Mouse (Mus musculus): ENCODE results near the gene Gm10840.
"Not testable (repeated sequence)": the region's sequence is repeated elsewhere in the genome, so short reads cannot be mapped to it uniquely, and the experiment has no call there.

The Gm10840 gene

GRCm38 (mm10) chr11:106198277-106198676, 37.6 kb downstream of the Gm10840 start:
- no peak for DNase-seq (ENCODE audit: low spot score)

DNA sequence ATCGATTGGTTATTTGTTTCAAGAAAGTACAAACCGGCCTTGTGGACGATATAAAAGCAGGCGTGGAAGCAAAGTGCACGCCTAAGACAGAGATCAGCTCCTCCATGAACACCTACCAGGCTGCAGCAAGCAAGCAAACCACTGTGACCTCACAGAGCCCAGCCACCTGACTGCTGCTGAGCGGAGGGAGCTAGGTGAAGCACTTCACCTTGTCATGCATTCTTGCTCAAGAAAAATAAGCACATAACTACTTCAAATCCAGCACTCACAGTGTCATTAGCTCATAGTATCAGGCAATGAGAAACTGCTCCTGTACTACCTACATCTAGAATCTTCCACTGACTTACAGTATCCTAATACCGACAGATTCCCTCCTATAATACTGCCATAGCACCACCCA, 39.3 kb downstream of the Gm10840 start:
- not testable (repeated sequence) for DNase-seq (ENCODE audit: low spot score)

- DNase-seq (ENCODE audit: low spot score) = no peak
Observed at GRCm38 (mm10) chr11:106200756-106201155, 40.1 kb downstream of the Gm10840 start.

- DNase-seq (ENCODE audit: low spot score) = no peak
Observed at GRCm38 (mm10) chr11:106201337-106202122, 40.9 kb downstream of the Gm10840 start.

- DNase-seq (ENCODE audit: low spot score) = no peak
Observed at GRCm38 (mm10) chr11:106202123-106202465, 41.4 kb downstream of the Gm10840 start, which contains the start of gene Strada. Gene Strada, minus strand, starts transcription at chr11:106202168.
